Mouse (Mus musculus) retina, postnatal 1 day (tissue): ENCODE measurements around the gene Klk9.

Experiments used
- DNase-seq: peaks from one replicate; pipeline ENCODE4 v3.0.0-alpha.2; 2012

Klk9 gene

GRCm38 (mm10) chr7:43791591-43791990 is at the start of gene Klk9:
Gene Klk9, plus strand, starts transcription at chr7:43791891.
- no peak for DNase-seq

DNA sequence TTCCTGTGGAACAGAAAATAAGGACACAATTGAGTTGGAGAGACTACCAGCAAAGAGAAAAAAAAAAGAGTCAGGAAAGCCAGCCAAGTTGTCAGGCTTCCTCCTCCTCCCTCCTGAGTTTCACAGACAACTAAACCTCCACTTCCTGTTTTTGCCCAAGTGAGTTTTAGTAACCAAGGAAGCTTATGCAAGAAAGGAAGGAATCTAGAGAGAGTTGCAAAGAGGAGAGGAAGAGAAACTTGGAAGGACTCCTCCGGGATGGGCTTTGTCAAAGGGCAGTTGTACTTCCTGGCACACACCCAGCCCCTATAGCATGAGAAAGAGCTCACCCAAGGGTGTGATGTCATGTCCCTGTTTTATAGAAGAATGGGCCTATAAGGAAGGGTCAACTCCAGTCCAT is 43.9 kb upstream of the Klk9 start:
- DNase-seq: no peak

DNA sequence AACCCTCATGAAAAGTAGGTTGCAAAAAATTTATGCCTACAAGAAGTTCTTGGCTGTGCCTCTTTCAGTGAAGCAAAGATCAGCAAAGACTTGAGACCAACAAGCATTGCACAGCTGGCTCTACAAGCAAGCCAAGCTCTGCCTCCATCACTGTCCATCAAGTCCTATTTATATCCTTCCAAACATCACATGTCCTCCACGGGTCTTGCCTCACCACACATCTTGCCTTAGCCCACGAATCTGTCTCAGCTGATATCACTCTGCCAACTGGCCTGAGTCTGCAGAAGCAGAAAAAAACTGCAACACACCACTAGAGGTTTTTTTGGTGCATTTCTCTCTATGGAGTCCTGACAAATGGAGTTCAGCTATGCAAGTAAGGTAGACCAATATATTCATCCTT is 38.9 kb upstream of the Klk9 start:
- DNase-seq: no peak

DNA sequence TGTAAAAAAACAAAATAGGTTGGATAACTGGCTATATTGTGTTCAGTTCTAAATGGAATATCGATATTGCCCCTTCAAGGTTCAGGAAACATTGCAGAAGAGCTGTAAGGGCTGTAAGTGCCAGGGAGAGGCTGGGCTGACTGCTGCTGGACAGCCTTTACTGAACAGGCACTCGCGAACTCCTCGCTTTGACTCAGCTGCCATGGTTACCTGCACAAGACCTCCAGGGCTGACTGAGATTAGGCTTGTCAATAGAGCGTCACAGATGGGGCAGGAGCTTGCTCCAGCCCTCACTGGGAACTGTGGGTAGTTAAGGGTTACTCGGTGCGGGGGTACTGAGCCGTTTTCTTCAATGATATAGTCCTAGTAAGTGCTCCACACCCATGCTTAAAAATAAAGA is 25.2 kb upstream of the Klk9 start:
- DNase-seq: no peak

GRCm38 (mm10) chr7:43768597-43768996 is 23.1 kb upstream of the Klk9 start, which contains the start of gene Klk12:
Gene Klk12, plus strand, starts transcription at chr7:43768897.
- DNase-seq: no peak

DNA sequence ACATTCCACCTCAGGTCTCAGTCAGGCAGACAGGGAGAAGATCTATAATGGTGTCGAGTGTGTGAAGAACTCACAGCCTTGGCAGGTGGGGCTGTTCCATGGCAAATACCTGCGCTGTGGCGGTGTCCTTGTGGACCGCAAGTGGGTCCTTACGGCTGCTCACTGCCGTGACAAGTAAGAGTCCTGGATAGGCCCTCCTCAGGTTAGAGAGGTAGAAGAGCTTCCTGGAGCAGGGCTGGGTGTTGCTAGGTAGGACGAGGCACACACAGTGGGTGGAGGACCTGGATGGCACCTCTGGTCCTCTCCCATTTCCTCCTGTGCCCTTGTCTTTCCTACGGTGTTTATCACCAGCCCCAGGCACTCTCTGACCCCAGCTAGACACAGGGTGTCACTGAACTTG is 22.1 kb upstream of the Klk9 start:
- no peak for DNase-seq

DNA sequence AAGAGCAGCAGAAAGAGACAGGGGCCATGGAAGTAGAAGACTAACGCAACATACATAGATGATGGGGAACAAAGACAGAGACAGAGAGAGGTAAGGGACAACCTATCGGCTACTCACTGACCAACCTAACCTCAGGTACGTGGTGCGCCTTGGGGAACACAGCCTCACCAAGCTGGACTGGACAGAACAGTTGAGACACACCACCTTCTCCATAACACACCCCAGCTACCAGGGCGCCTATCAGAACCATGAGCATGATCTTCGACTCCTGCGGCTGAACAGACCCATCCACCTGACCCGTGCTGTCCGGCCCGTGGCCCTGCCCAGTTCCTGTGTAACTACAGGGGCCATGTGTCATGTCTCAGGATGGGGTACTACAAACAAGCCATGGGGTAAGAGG is 21.0 kb upstream of the Klk9 start:
- DNase-seq: no peak

DNA sequence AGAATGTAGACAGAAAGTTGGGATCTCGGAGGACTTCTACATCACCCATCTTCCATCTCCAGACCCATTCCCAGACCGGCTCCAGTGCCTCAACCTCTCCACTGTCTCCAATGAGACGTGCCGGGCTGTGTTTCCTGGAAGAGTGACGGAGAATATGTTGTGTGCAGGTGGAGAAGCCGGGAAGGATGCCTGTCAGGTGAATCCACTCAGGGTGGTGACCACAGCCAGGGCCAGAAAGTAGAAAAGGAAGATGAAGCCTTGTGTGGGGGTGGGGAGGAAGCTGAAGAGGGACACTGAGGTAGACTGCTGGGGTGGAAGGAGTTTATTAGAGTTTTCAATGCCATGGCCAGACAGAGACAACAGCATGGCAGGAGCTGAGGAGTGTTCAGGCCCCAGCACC is 19.8 kb upstream of the Klk9 start:
- DNase-seq: no peak

DNA sequence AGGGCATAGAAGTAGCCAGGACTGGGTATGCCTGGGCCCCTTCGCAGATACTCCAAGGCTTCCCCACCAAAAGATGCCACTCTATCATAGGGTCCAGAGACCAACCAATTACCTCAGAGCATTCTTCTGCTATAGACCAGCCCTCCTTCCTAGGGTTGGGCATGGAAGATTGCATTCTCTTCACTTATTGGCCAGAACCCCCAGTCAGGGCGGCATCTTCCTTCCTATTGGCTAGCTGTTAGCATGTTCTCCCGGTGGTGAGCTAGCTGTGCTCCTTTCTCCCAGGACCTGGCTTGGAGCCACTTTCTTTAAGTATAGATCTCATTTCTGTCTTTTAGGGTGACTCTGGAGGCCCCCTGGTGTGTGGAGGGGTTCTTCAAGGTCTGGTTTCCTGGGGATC is 18.8 kb upstream of the Klk9 start:
- no peak for DNase-seq

DNA sequence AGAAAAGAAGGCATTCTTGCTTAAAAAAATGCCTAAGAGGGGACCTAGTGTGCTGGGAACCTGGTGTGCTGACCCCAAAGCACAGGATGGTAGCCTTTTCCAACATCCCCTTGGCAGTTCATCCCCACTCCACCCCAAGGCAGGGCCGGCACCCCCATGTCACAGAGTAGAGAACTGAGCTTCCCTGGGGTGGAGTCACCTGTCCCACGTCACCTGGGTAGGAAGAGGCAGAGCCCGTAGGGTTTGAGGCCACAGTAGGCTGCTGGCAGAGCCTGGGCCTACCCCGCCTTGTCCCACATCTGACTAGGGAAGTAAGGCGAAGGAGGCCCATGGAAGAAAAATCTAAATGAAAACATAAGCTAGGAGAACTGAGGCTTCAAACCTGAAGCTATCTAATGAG is 17.3 kb upstream of the Klk9 start, which contains the start of gene Klk11:
Klk11 (plus strand) TSS at position 241 of the 400 bp plus-strand sequence.
- DNase-seq: no peak

DNA sequence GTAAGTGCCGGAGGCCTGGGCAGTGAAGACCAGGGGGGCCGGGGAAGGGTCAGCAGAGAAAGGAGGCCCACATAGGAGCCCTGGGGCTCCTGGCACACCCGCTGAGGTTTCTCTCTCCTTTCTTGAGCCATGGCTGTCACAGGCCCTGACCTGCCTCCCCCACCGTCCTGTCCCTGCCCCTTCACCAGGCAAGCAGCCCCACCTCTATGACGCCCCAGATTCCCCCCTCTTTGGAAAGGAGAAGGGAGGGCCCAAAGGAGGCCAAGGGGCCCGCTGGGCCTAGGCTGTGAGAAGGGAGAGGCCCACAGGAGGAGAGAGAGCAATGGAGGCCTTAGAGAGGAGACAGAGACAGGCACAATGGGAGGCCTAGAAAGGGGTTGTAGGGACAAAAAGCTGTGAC is 16.9 kb upstream of the Klk9 start:
- no peak for DNase-seq

GRCm38 (mm10) chr7:43775311-43776057 is 16.2 kb upstream of the Klk9 start:
- no peak for DNase-seq

GRCm38 (mm10) chr7:43776506-43776905 is 15.2 kb upstream of the Klk9 start:
- no peak for DNase-seq

DNA sequence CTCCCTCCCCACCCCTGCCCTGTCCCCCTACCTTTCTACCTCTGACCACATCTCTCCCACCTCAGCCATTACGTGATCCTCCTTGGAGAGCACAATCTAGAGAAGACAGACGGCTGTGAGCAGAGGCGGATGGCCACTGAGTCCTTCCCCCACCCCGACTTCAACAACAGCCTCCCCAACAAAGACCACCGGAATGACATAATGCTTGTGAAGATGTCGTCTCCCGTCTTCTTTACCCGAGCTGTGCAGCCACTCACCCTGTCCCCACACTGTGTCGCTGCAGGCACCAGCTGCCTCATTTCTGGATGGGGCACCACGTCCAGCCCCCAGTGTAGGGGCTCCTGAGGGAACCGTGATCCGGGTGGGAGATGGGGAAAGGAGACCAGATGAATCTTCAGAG is 14.3 kb upstream of the Klk9 start:
- no peak for DNase-seq

DNA sequence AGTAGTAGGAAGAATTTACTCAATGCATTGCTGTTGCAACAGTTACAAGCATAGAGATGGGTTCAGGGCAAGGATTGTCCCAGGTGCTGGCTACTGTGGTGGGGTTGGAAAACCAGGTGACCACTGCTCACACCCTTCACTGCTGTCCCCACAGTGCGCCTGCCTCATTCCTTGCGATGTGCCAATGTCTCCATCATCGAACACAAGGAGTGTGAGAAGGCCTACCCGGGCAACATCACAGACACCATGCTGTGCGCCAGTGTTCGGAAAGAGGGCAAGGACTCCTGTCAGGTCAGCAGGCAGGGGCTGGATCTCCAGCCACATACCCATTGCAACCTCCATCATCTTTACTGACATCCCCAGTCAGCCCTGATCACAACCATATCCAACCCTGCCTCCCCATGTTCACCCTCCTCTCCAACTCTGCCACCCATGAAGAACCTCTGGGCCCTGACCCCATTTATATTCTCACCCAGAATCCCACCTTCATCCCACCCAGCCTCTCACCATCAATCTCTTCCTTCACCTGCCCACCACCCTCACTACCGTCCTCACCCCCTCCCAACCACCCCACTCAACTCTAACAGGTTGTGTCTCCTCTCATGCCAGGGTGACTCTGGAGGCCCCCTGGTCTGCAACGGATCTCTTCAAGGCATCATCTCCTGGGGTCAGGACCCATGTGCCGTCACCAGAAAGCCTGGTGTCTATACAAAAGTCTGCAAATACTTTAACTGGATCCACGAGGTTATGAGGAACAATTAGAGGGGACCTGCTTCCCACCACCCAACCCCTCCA is 13.3 kb upstream of the Klk9 start:
- no peak for DNase-seq

- DNase-seq: no peak
These were observed 11.4 kb upstream of the Klk9 start for GRCm38 (mm10) chr7:43780241-43780640.

DNA sequence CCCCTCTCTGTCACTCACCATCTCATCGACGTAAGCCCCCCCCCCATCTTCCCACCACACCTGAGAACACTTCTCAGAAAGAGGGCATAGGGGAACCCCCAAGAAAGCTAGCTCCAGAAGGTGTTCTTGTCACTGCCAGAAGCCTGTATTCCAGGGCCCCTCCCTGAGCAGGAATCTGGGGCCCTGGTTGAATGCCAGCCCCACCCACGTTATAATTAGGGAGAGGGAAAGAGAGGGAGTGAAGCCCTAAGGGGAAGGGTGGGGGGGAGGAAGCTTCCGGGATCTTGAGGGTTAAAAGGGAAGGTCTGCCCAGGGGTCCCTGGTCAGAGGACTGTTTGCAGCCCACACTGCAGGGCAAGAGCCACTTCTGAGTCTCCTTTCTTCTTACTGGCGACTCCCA is 10.9 kb upstream of the Klk9 start, which contains the start of gene Klk10:
Klk10 (plus strand) TSS at position 290 of the 400 bp plus-strand sequence.
- no peak for DNase-seq

- no peak for DNase-seq
These were observed 10.2 kb upstream of the Klk9 start for GRCm38 (mm10) chr7:43781541-43781940.

DNA sequence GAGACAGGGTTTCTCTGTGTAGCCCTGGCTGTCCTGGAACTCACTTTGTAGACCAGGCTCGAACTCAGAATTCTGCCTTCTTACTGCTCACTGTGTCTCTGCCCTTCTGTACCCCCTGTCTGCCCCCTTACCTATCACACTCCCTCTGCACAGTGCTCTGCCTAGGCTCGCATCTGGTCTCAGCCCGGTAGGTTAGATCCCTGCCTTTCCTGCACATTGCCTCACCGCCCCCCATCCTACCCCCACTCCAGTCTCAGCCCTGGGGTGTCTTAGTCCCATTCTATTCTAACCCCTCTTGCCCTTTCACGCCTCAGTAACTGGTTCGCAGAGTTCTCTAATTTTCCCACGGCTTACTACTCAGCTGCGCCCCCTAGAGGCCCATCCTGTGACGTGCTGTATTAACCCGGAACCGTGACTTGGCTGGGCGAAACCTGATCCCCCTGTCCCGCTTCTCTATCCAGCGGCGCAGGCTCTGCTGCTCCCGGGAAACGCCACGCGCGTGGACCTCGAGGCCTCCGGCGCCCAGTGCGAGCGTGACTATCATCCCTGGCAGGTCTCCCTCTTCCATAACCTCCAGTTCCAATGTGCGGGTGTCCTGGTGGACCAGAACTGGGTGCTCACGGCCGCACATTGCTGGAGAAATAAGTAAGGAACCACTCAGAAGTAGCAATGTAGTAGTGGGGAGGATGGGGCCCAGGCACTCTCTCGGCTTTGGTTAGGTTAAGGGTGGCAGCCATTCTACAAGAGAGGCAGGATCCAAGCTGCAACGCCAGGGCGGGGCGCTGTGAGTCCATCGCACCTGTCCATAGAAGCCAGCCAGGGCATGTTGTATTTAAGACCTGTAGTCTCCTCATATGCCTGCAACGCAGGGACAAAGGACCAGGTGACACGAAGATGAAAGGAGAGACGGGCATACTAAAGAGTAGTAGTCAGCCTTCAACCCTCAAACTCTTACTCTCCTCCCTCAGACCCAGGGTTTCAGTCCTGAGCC is 9.1 kb upstream of the Klk9 start:
- peak; percentile 91 for DNase-seq

DNA sequence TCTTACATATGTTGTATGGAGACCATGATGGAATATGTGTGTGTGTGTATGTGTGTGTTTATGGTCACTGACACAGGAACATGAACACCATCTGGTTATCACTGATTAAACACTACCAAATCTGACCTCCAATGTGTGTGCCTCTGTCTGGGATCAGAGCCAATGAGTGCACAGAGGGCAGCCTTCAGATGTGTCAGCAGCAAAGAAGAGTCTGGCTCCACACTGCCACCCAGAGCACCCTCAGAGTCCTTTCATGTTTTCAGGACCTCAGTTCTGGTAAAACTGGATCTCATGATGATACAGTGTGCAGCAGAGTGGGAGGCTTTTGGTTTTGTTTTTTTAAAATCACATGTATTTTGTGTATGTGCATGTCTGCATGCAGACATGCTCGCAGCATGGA is 6.4 kb upstream of the Klk9 start:
- no peak for DNase-seq

- DNase-seq: no peak
These were observed 3.6 kb upstream of the Klk9 start for GRCm38 (mm10) chr7:43788096-43788495.

- no peak for DNase-seq
These were observed 2.4 kb upstream of the Klk9 start for GRCm38 (mm10) chr7:43789295-43789694.

DNA sequence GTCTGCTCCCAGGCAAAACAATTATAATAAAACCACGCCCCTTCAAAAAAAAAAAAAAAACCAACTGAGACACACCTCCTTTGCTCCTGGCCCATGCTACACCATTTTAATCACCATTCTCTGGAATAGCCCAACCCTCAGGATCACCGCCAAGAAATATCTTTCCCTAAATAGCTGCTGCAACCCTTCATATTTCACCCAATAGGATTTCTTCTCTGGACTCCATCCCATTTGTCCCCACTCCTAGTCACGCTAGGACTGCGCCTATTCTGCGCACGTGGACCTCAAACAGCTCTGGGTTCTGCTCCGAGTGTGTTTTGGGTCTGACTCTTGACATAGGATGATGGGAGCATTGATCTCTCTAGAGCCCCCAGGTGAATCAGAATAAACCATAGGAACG is 4.7 kb downstream of the Klk9 start:
- no peak for DNase-seq
